Mouse (Mus musculus): Measurements from ENCODE around the gene Kat6b.

GRCm38 (mm10) chr14:21499011-21499581, 17.9 kb downstream of the Kat6b start:
- no peak for TF ChIP-seq POLR2A (IDR thresholded peaks at IDR 0.05; ENCODE audit: borderline replicate concordance, insufficient read depth, low read length)
- no peak for TF ChIP-seq CTCF (IDR thresholded peaks at IDR 0.05; ENCODE audit: borderline replicate concordance, insufficient read depth, low read depth, low read length)
